Mouse (Mus musculus): ENCODE data around the gene Ppm1j. TPM values are rescaled to one million over a fixed set of nuclear protein-coding genes. Genes with fewer than 3 reads are reported as not detected.

Gene Ppm1j
- polyA plus RNA-seq, 1 experiment from 2014 or later: 0.68 TPM

GRCm38 (mm10) chr3:104814746-104815145 lies 33.9 kb downstream of the Ppm1j start:
- H3K27ac ChIP-seq (replicated peaks; ENCODE audit: low read depth, low read length): no peak overlapping the region
- ATAC-seq (ENCODE audit: low FRiP score, low TSS enrichment) (no peak), DNase-seq (no peak)
- H3K36me3 ChIP-seq (ENCODE audit: control insufficient read depth, insufficient read depth, low read length): no peaks in the 10 kb centered on the region
- no peak overlapping the region for H3K9ac ChIP-seq (replicated peaks; ENCODE audit: low read length)
- no peaks in the 10 kb centered on the region for H3K27me3 ChIP-seq (ENCODE audit: control insufficient read depth, insufficient read depth, low read length)
- H3K4me3 ChIP-seq (replicated peaks; ENCODE audit: low read depth, low read length): no peak overlapping the region
- peaks cover 6% of the 10 kb centered on the region; the same call in 1 of the 2 replicates for H3K4me1 ChIP-seq (ENCODE audit: control insufficient read depth, insufficient read depth, low read length)
- H3K4me2 ChIP-seq (ENCODE audit: low read length): no peak overlapping the region
- H3K9me3 ChIP-seq (ENCODE audit: control insufficient read depth, low read length): no peaks in the 10 kb centered on the region
- 100% methylated on average over 1 of the region's 1 CpGs for WGBS

GRCm38 (mm10) chr3:104815346-104815745 lies 34.5 kb downstream of the Ppm1j start:
- ATAC-seq (ENCODE audit: low FRiP score, low TSS enrichment): no peak
- WGBS: 75% methylated on average over 2 of the region's 2 CpGs
- H3K4me3 ChIP-seq (replicated peaks; ENCODE audit: low read depth, low read length): no peak overlapping the region

GRCm38 (mm10) chr3:104816130-104816529 lies 35.3 kb downstream of the Ppm1j start:
- Histone ChIP-seq H3K4me2 (ENCODE audit: low read length) (no peak overlapping the region), H3K27me3 (ENCODE audit: control insufficient read depth, insufficient read depth, low read length) (no peaks in the 10 kb centered on the region), H3K9ac (replicated peaks; ENCODE audit: low read length) (no peak overlapping the region), H3K4me3 (replicated peaks; ENCODE audit: low read depth, low read length) (no peak overlapping the region), H3K4me1 (ENCODE audit: control insufficient read depth, insufficient read depth, low read length) (peaks cover 6% of the 10 kb centered on the region; the same call in 1 of the 2 replicates), H3K27ac (replicated peaks; ENCODE audit: low read depth, low read length) (no peak overlapping the region), H3K36me3 (ENCODE audit: control insufficient read depth, insufficient read depth, low read length) (peaks cover 6% of the 10 kb centered on the region), H3K9me3 (ENCODE audit: control insufficient read depth, low read length) (no peaks in the 10 kb centered on the region)
- ATAC-seq (ENCODE audit: low FRiP score, low TSS enrichment) (no peak), DNase-seq (no peak)
- 97% methylated on average over 7 of the region's 7 CpGs for WGBS

More at GRCm38 (mm10) chr3:104815346-104815745, 34.5 kb downstream of the Ppm1j start:
- no peak overlapping the region for H3K9ac ChIP-seq (replicated peaks; ENCODE audit: low read length)
- H3K27ac ChIP-seq (replicated peaks; ENCODE audit: low read depth, low read length): no peak overlapping the region
- H3K4me2 ChIP-seq (ENCODE audit: low read length): no peak overlapping the region
- no peaks in the 10 kb centered on the region for H3K36me3 ChIP-seq (ENCODE audit: control insufficient read depth, insufficient read depth, low read length)
- no peaks in the 10 kb centered on the region for H3K27me3 ChIP-seq (ENCODE audit: control insufficient read depth, insufficient read depth, low read length)
- peaks cover 6% of the 10 kb centered on the region; the same call in 1 of the 2 replicates for H3K4me1 ChIP-seq (ENCODE audit: control insufficient read depth, insufficient read depth, low read length)
- DNase-seq: no peak
- H3K9me3 ChIP-seq (ENCODE audit: control insufficient read depth, low read length): no peaks in the 10 kb centered on the region

GRCm38 (mm10) chr3:104817481-104817990 lies 36.7 kb downstream of the Ppm1j start:
- Histone ChIP-seq H3K36me3 (ENCODE audit: control insufficient read depth, insufficient read depth, low read length) (peaks cover 13% of the 10 kb centered on the region), H3K27ac (replicated peaks; ENCODE audit: low read depth, low read length) (peak overlapping the region; percentile 57), H3K9ac (replicated peaks; ENCODE audit: low read length) (peak overlapping the region; percentile 76), H3K4me3 (replicated peaks; ENCODE audit: low read depth, low read length) (peak overlapping the region; percentile 62), H3K9me3 (ENCODE audit: control insufficient read depth, low read length) (no peaks in the 10 kb centered on the region), H3K4me1 (ENCODE audit: control insufficient read depth, insufficient read depth, low read length) (peaks cover 6% of the 10 kb centered on the region; the same call in 1 of the 2 replicates), H3K27me3 (ENCODE audit: control insufficient read depth, insufficient read depth, low read length) (no peaks in the 10 kb centered on the region), H3K4me2 (ENCODE audit: low read length) (peak overlapping the region; percentile 100)
- ATAC-seq (ENCODE audit: low FRiP score, low TSS enrichment) (peak; percentile 83), DNase-seq (peak; percentile 71)
- under 1% methylated on average over 46 of the region's 46 CpGs for WGBS

GRCm38 (mm10) chr3:104817991-104818748 lies 37.3 kb downstream of the Ppm1j start, which contains the start of gene Mov10:
Mov10 (minus strand) TSS chr3:104818563.
- WGBS: 1% methylated on average over 40 of the region's 40 CpGs
- ATAC-seq (ENCODE audit: low FRiP score, low TSS enrichment) (peak; percentile 74), DNase-seq (peak; percentile 71)
- H3K4me1 ChIP-seq (ENCODE audit: control insufficient read depth, insufficient read depth, low read length): peaks cover 6% of the 10 kb centered on the region; the same call in 1 of the 2 replicates
- H3K4me2 ChIP-seq (ENCODE audit: low read length): peak within 1 kb of the TSS; percentile 100
- H3K9ac ChIP-seq (replicated peaks; ENCODE audit: low read length): peak within 1 kb of the TSS; percentile 76
- peak within 1 kb of the TSS; percentile 62 for H3K4me3 ChIP-seq (replicated peaks; ENCODE audit: low read depth, low read length)
- peaks cover 13% of the 10 kb centered on the region for H3K36me3 ChIP-seq (ENCODE audit: control insufficient read depth, insufficient read depth, low read length)
- no peaks in the 10 kb centered on the region for H3K27me3 ChIP-seq (ENCODE audit: control insufficient read depth, insufficient read depth, low read length)
- H3K27ac ChIP-seq (replicated peaks; ENCODE audit: low read depth, low read length): peak within 1 kb of the TSS; percentile 57
- no peaks in the 10 kb centered on the region for H3K9me3 ChIP-seq (ENCODE audit: control insufficient read depth, low read length)

GRCm38 (mm10) chr3:104818749-104819134 lies 37.9 kb downstream of the Ppm1j start:
- peak overlapping the region; percentile 62 for H3K4me3 ChIP-seq (replicated peaks; ENCODE audit: low read depth, low read length)
- ATAC-seq (ENCODE audit: low FRiP score, low TSS enrichment): no peak
- H3K27me3 ChIP-seq (ENCODE audit: control insufficient read depth, insufficient read depth, low read length): no peaks in the 10 kb centered on the region
- peak overlapping the region; percentile 76; the same call in 1 of the 2 replicates for H3K9ac ChIP-seq (replicated peaks; ENCODE audit: low read length)
- peak overlapping the region; percentile 100 for H3K4me2 ChIP-seq (ENCODE audit: low read length)
- peaks cover 13% of the 10 kb centered on the region for H3K36me3 ChIP-seq (ENCODE audit: control insufficient read depth, insufficient read depth, low read length)
- 13% methylated on average over 3 of the region's 3 CpGs for WGBS
- DNase-seq: no peak
- no peaks in the 10 kb centered on the region for H3K9me3 ChIP-seq (ENCODE audit: control insufficient read depth, low read length)
- H3K27ac ChIP-seq (replicated peaks; ENCODE audit: low read depth, low read length): no peak overlapping the region
- H3K4me1 ChIP-seq (ENCODE audit: control insufficient read depth, insufficient read depth, low read length): peaks cover 6% of the 10 kb centered on the region; the same call in 1 of the 2 replicates

- H3K9ac ChIP-seq (replicated peaks; ENCODE audit: low read length): no peak overlapping the region
- H3K36me3 ChIP-seq (ENCODE audit: control insufficient read depth, insufficient read depth, low read length): peaks cover 18% of the 10 kb centered on the region
- no peaks in the 10 kb centered on the region for H3K27me3 ChIP-seq (ENCODE audit: control insufficient read depth, insufficient read depth, low read length)
- ATAC-seq (ENCODE audit: low FRiP score, low TSS enrichment): no peak
- no peak overlapping the region for H3K4me2 ChIP-seq (ENCODE audit: low read length)
- DNase-seq: no peak
- peaks cover 6% of the 10 kb centered on the region; the same call in 1 of the 2 replicates for H3K4me1 ChIP-seq (ENCODE audit: control insufficient read depth, insufficient read depth, low read length)
- no peak overlapping the region for H3K27ac ChIP-seq (replicated peaks; ENCODE audit: low read depth, low read length)
- WGBS: 64% methylated on average over 1 of the region's 1 CpGs
- no peak overlapping the region for H3K4me3 ChIP-seq (replicated peaks; ENCODE audit: low read depth, low read length)
- no peaks in the 10 kb centered on the region for H3K9me3 ChIP-seq (ENCODE audit: control insufficient read depth, low read length)
Measured at GRCm38 (mm10) chr3:104820426-104820825, 39.6 kb downstream of the Ppm1j start.

GRCm38 (mm10) chr3:104822413-104822812 lies 41.6 kb downstream of the Ppm1j start:
- no peak overlapping the region for H3K9ac ChIP-seq (replicated peaks; ENCODE audit: low read length)
- no peak overlapping the region for H3K27ac ChIP-seq (replicated peaks; ENCODE audit: low read depth, low read length)
- 84% methylated on average over 3 of the region's 3 CpGs for WGBS
- ATAC-seq (ENCODE audit: low FRiP score, low TSS enrichment) (no peak), DNase-seq (no peak)
- H3K27me3 ChIP-seq (ENCODE audit: control insufficient read depth, insufficient read depth, low read length): no peaks in the 10 kb centered on the region
- no peak overlapping the region for H3K4me3 ChIP-seq (replicated peaks; ENCODE audit: low read depth, low read length)
- H3K9me3 ChIP-seq (ENCODE audit: control insufficient read depth, low read length): no peaks in the 10 kb centered on the region
- no peak overlapping the region for H3K4me2 ChIP-seq (ENCODE audit: low read length)
- peaks cover 3% of the 10 kb centered on the region; the same call in 1 of the 2 replicates for H3K4me1 ChIP-seq (ENCODE audit: control insufficient read depth, insufficient read depth, low read length)
- peaks cover 30% of the 10 kb centered on the region for H3K36me3 ChIP-seq (ENCODE audit: control insufficient read depth, insufficient read depth, low read length)

Measured in midbrain, embryonic 14.5 days (tissue).